Mouse (Mus musculus): ENCODE results near the gene C3. TPM values are rescaled to one million over a fixed set of nuclear protein-coding genes. Genes with fewer than 3 reads are reported as not detected.

Gene C3
- polyA plus RNA-seq, 2 experiments = 0.52 to 0.85 TPM

DNA sequence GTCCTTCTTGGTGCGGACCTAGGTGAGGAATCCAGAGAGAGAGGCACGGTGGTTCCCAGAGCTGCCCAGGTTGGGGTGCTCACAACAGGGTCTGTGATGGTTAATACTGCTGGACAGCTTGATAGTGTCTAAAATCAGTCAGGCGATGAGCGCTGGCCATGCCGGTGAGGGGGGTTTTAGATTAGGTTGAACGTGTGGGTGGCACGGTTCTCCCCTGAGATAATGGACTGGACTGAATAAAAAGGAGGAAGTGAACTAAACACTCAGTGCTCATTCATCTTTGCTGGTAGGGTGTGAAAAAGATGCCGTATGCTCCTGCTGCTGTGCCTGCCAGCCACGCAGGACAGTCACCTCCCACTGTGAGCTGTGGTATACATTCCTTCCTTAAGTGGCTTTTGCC lies 4.6 kb downstream of the C3 start:
- 79% methylated on average over 9 of the region's 9 CpGs for WGBS
- TF ChIP-seq POLR2A (IDR thresholded peaks at IDR 0.05; ENCODE audit: borderline replicate concordance, extremely low read depth, insufficient read depth, insufficient read length) = no peak

DNA sequence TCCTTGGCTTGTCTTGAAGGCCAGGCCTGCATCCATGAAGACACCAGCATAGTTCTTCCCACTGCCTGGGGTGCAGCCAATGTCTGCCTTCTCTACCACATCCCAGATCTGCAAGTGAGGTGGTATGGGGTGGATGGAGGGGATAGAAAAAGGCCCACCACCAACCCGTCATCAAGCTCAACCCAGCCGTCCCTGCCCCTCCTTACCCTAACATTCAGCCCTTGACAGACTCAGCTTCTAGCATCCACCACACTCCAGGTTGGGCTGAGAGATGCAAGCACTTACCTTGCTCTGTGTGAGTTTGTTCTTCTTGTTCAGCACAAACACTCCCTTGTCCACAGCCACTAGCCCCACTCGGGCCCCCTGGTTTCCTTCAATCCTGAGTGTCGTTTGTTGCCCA lies 6.0 kb downstream of the C3 start:
- no peak overlapping the region for H3K4me3 ChIP-seq (replicated peaks; ENCODE audit: low read length)
- ATAC-seq (ENCODE audit: low FRiP score, low read depth) (no peak), DNase-seq (ENCODE audit: low spot score) (no peak)
- H3K27me3 ChIP-seq (ENCODE audit: control insufficient read depth, insufficient read depth, low read length) = 0 out of 2 replicates have a peak, but pooled peaks cover 8% of the 10 kb centered on the region
- no peak overlapping the region for H3K4me2 ChIP-seq (replicated peaks; ENCODE audit: low read depth, low read length, severe bottlenecking)
- no peaks in the 10 kb centered on the region for H3K4me1 ChIP-seq (ENCODE audit: control insufficient read depth, insufficient read depth, low read length)
- TF ChIP-seq POLR2A (IDR thresholded peaks at IDR 0.05; ENCODE audit: borderline replicate concordance, extremely low read depth, insufficient read depth, insufficient read length) = no peak
- WGBS = 64% methylated on average over 4 of the region's 4 CpGs
- no peak overlapping the region for H3K9ac ChIP-seq (ENCODE audit: low read depth, low read length, severe bottlenecking)
- no peaks in the 10 kb centered on the region for H3K36me3 ChIP-seq (ENCODE audit: control insufficient read depth, insufficient read depth, low read length)
- H3K27ac ChIP-seq (replicated peaks; ENCODE audit: low read depth, low read length) = no peak overlapping the region
- no peaks in the 10 kb centered on the region for H3K9me3 ChIP-seq (ENCODE audit: control insufficient read depth, low read length)

More for the DNA sequence above, 4.6 kb downstream of the C3 start:
- Histone ChIP-seq H3K4me3 (replicated peaks; ENCODE audit: low read length) (no peak overlapping the region), H3K36me3 (ENCODE audit: control insufficient read depth, insufficient read depth, low read length) (no peaks in the 10 kb centered on the region), H3K27ac (replicated peaks; ENCODE audit: low read depth, low read length) (no peak overlapping the region), H3K4me1 (ENCODE audit: control insufficient read depth, insufficient read depth, low read length) (no peaks in the 10 kb centered on the region), H3K27me3 (ENCODE audit: control insufficient read depth, insufficient read depth, low read length) (0 out of 2 replicates have a peak, but pooled peaks cover 8% of the 10 kb centered on the region), H3K9ac (ENCODE audit: low read depth, low read length, severe bottlenecking) (no peak overlapping the region), H3K4me2 (replicated peaks; ENCODE audit: low read depth, low read length, severe bottlenecking) (no peak overlapping the region), H3K9me3 (ENCODE audit: control insufficient read depth, low read length) (no peaks in the 10 kb centered on the region)
- ATAC-seq (ENCODE audit: low FRiP score, low read depth) (no peak), DNase-seq (ENCODE audit: low spot score) (no peak)

DNA sequence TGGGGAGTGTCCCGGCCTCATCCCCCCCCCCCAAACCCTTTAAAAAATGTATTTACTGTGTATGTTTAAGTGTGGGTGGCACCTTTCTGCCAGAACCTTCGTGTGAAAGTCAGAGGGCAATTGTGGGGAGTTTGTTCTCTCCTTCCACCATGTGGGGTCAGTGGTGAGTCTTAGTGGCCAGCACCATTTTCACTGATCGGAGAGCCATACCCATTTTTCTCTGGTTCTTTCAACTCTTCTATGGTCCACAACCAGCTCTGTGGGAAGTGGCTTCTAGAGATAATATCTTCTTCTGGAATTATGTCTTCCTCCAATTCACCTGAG lies 8.1 kb downstream of the C3 start:
- H3K27me3 ChIP-seq (ENCODE audit: control insufficient read depth, insufficient read depth, low read length) = 0 out of 2 replicates have a peak, but pooled peaks cover 8% of the 10 kb centered on the region
- ATAC-seq (ENCODE audit: low FRiP score, low read depth) (no peak), DNase-seq (ENCODE audit: low spot score) (no peak)
- H3K36me3 ChIP-seq (ENCODE audit: control insufficient read depth, insufficient read depth, low read length) = no peaks in the 10 kb centered on the region
- no peaks in the 10 kb centered on the region for H3K9me3 ChIP-seq (ENCODE audit: control insufficient read depth, low read length)
- no peak for TF ChIP-seq POLR2A (IDR thresholded peaks at IDR 0.05; ENCODE audit: borderline replicate concordance, extremely low read depth, insufficient read depth, insufficient read length)
- H3K4me2 ChIP-seq (replicated peaks; ENCODE audit: low read depth, low read length, severe bottlenecking) = no peak overlapping the region
- no peak overlapping the region for H3K27ac ChIP-seq (replicated peaks; ENCODE audit: low read depth, low read length)
- no peak overlapping the region for H3K4me3 ChIP-seq (replicated peaks; ENCODE audit: low read length)
- H3K9ac ChIP-seq (ENCODE audit: low read depth, low read length, severe bottlenecking) = no peak overlapping the region
- no peaks in the 10 kb centered on the region for H3K4me1 ChIP-seq (ENCODE audit: control insufficient read depth, insufficient read depth, low read length)
- 28% methylated on average over 2 of the region's 3 CpGs for WGBS

DNA sequence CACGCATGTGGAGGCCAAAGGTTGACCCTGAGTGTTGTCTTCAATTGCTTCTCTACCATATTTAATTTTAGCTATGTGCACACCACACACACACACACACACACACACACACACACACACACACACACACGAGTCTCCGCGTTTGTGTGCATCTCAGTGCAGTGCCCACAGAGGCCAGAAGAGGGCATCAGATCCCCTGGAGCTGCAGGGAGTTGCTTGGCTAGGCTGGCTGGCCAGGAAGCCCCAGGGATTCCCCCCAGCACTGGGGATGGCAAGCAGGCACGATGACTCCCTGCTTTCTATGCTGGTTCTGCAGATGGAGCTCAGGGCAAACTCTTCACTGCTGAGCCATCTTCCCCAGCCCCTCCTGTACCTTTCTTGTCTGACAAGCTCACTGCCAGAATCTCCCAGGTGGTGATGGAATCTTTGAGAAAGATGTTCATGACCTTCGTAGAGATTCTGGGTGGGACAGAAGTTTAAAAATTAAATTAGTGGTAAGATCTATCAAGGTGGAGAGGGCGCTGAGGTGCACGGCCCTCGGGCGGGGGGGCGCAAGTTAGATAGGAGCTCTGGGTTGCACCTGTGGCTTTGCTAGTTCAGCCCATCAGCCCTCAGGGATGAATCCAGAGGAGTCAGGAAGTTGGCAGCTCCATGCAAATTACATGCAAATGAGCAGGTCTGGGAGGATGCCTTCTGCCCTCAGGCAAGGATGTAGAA lies 8.6 kb downstream of the C3 start:
- DNase-seq (ENCODE audit: low spot score) (no peak), ATAC-seq (ENCODE audit: low FRiP score, low read depth) (no peak)
- Histone ChIP-seq H3K4me1 (ENCODE audit: control insufficient read depth, insufficient read depth, low read length) (no peaks in the 10 kb centered on the region), H3K4me2 (replicated peaks; ENCODE audit: low read depth, low read length, severe bottlenecking) (no peak overlapping the region), H3K4me3 (replicated peaks; ENCODE audit: low read length) (no peak overlapping the region), H3K9ac (ENCODE audit: low read depth, low read length, severe bottlenecking) (no peak overlapping the region), H3K27me3 (ENCODE audit: control insufficient read depth, insufficient read depth, low read length) (0 out of 2 replicates have a peak, but pooled peaks cover 8% of the 10 kb centered on the region), H3K9me3 (ENCODE audit: control insufficient read depth, low read length) (no peaks in the 10 kb centered on the region), H3K27ac (replicated peaks; ENCODE audit: low read depth, low read length) (no peak overlapping the region), H3K36me3 (ENCODE audit: control insufficient read depth, insufficient read depth, low read length) (no peaks in the 10 kb centered on the region)
- 25% methylated on average over 11 of the region's 11 CpGs for WGBS
- TF ChIP-seq POLR2A (IDR thresholded peaks at IDR 0.05; ENCODE audit: borderline replicate concordance, extremely low read depth, insufficient read depth, insufficient read length) = no peak

DNA sequence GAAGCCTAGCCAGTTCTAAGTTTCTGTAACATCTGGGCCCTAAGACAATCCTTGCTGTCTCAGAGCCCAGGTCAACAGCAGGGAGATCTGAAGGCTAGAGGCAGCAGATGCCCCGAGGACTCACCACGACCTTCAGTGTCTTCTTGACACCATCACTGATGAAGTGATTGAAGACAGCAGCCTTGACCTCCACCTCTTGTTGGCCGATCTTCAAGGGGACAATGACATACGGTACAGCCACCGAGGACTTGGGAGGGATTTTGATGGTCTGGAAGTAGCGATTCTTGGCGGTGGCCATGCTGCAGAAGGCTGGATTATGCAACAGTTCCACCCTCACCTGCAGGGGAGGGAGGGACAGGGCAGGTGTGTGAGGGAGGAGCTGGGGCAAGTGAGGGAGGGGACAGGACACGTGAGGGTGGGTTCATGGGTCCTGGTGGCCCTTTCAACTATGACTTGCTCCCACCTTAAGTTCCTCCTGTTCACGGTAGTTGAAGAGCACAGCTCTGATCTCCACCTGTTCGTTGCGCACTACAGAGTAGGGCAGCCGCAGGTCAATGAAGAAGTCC lies 9.5 kb downstream of the C3 start:
- DNase-seq (ENCODE audit: low spot score) = no peak

More for the DNA sequence above, 9.5 kb downstream of the C3 start:
- Histone ChIP-seq H3K9me3 (ENCODE audit: control insufficient read depth, low read length) (no peaks in the 10 kb centered on the region), H3K36me3 (ENCODE audit: control insufficient read depth, insufficient read depth, low read length) (no peaks in the 10 kb centered on the region), H3K4me1 (ENCODE audit: control insufficient read depth, insufficient read depth, low read length) (no peaks in the 10 kb centered on the region), H3K4me2 (replicated peaks; ENCODE audit: low read depth, low read length, severe bottlenecking) (no peak overlapping the region), H3K4me3 (replicated peaks; ENCODE audit: low read length) (no peak overlapping the region), H3K27ac (replicated peaks; ENCODE audit: low read depth, low read length) (no peak overlapping the region), H3K27me3 (ENCODE audit: control insufficient read depth, insufficient read depth, low read length) (no peaks in the 10 kb centered on the region), H3K9ac (ENCODE audit: low read depth, low read length, severe bottlenecking) (no peak overlapping the region)
- no peak for ATAC-seq (ENCODE audit: low FRiP score, low read depth)
- TF ChIP-seq POLR2A (IDR thresholded peaks at IDR 0.05; ENCODE audit: borderline replicate concordance, extremely low read depth, insufficient read depth, insufficient read length) = no peak
- WGBS = 69% methylated on average over 12 of the region's 12 CpGs
